Mouse (Mus musculus) neural tube, embryonic 10.5 days (tissue): ENCODE measurements around the gene Atp1a4.
"Not testable (repeated sequence)": the region's sequence is repeated elsewhere in the genome, so short reads cannot be mapped to it uniquely, and the experiment has no call there.

Experiments
- DNase-seq: peaks from one replicate; pipeline ENCODE4 v3.0.0-alpha.2; 2017; ENCODE audit warnings: low spot score; ENCODE audit errors: extremely low spot score

Gene Atp1a4

DNA sequence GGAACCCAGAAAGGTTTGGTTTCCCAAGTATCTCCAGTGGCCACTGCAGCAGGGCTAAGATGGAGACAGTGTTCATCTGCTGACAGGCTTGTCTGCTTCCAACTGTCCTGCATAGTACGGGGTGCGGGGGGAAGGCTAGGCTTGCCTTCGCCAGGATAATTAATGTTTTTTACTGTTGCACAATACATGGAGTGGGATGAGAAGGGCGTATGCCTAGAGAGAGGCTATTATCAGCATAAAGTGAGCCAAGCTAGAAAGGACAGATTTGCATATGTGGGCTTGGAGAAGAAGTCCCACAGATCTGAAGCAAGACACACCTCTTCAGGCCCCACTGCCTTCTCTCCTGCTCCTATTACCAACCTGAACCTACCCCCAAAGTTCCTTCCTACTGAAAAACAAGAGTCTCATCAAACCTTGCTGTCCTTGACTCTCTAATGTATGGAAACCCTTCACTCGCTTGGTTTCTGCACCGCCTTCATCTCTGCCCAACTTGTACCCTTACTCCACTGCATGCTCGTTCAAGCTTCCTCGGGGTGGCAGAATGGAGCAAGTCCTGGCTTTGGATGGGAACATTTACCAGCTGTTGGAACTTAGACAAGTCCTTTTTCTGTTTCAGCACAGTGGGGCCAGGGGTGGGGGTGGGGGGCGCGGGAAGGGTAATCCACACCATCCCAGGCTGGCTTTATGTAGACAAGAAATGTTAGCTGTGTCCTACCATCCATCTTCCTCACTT lies 23.5 kb upstream of the Atp1a4 start:
- DNase-seq: no peak

DNA sequence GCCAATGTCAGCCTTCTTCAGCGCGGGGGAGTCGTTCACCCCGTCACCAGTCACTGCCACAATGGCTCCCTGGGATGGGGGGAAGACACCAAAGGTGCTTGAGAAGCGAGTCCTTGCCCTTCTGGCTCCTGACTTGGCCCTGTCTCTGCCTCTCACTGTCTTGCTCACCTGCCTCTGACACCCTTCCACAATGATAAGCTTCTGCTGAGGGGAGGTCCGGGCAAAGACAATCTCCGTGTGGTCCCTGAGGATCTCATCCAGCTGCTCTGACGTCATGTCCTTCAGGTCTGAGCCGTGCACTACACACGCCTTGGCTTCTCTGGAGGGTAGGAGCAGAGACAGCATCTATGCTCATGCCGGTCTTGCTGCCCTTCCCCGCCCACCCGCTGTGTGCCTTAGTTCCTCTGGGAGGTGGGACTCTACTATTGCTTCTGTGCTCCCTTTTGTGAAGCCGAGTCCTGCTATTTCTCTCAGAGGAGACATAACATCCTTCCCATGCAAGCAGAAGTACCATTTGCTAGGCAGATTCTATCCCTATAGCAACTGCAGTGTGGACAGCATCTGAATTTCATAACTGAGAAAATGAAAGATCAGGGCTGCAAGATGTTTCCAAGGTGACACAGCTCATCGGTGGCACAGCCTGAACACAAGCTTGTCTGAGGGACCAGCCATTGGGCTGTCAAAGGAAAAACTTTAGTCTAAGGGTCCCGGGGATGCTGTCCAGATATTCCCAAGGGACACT lies 21.7 kb upstream of the Atp1a4 start:
- DNase-seq: no peak

DNA sequence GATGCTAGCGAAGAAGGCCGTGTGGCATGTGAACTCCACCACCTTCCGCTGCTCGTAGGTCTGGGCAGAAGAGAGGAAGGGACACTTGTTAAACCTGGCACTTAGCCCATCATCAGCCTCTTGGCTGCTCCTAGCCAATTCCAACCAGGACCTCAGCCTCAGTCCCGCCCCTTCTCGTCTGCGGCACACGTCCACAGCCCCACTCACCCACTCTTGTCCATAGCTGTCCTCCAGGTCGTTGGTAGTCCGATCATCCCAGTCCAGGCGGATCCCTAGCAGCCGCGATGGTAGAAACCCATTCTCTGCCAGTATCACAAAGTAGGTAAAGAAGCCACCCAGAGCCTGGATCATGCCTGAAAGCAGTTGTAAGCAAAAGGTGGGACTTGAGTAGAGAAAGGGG lies 20.1 kb upstream of the Atp1a4 start:
- no peak for DNase-seq

DNA sequence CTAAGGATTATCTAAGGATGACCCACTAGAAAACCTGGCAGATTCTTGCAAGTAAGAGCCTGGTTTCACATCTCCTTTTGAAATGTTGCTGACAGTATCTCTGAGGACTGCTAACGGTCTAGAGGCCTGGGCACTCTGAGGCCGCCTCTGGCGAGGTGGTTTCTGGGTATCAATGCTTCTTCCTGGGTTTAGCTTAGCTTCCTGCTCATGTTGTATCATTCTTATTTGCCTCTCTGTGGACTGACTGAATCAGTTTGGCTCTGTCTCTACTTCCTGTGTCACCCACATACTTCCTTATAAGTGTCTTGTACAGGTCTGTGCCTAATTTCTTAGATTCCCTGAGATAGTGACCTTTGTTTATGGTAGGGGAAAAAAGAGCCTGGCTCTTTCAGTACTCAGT lies 19.0 kb upstream of the Atp1a4 start:
- no peak for DNase-seq

DNA sequence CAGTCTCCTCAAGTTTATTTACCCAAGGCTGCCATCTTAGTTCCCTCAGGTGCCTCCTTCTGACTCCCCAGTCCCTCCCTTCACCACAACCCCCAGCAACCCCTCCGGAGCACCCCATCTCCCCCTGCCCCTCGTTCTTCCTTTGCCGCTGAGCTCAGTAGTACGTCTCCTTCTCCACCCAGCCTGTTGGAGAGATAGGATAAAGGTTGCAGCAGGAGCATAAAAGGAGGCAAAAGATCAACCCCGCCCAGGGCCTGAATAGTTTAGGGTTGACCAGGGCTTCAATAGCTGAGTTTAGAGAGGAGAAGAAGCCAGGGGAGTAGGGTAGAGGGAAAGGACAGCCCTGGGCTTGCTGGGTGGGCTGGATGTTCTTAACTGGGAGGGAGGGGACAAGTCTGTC lies 16.3 kb upstream of the Atp1a4 start:
- DNase-seq: no peak

DNA sequence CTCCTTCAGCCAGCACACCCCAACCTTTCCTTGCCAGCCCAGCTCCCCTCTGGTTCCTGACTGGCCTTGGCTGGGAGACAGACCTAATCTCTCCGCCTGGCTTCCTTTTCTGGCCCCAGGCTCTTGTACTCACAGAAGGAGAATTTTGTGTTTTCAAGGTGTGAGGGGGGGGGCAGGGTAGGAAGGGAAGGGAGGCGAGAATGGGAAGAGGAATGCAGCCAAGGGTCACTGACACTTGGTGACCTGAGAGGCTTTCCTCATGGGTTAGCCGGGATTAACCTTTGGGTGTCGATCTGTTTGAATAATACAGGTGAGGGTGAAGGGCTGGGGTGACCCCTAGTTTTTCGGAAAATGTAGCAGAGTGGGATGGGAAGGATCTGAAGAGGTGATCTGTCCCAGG lies 15.9 kb upstream of the Atp1a4 start:
- no peak for DNase-seq

DNA sequence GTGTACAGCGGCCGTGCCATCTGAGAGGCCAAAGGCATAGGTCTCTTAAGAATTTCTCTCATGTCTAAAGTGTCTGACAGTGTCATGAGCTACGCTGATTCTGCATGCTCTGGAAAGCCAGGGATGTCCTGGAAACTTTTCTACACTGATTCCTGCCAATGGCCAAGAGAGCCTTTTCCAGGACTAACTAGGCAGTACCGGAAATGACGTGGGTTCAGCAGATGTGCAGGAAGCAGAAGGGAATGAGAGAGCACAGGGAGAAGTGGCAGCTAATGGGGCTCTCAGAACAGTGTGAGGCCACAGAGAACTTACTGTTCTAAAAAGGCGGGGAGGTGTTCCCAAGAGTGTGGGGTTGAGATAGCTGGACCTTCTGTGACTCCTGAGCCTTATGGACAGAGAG lies 15.2 kb upstream of the Atp1a4 start:
- no peak for DNase-seq

DNA sequence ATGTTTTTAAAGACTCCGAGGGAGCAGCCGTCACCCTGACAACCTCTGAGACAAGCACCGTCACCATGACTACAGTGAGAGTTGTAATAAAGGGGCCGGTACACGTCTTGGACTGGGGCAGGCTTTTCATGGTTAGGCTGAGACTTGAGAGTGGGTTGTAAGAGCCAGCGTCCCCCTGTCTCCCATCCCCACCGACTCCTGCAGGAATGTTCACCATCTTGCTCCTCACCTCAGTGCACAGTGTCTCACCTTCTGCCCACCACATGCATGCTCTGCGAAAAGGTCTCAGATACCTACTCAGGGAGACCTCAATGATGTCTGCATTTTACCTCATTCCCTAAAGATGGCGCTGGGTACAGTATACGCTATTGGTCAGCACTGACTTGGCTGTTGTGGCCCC lies 13.6 kb upstream of the Atp1a4 start:
- DNase-seq: no peak

DNA sequence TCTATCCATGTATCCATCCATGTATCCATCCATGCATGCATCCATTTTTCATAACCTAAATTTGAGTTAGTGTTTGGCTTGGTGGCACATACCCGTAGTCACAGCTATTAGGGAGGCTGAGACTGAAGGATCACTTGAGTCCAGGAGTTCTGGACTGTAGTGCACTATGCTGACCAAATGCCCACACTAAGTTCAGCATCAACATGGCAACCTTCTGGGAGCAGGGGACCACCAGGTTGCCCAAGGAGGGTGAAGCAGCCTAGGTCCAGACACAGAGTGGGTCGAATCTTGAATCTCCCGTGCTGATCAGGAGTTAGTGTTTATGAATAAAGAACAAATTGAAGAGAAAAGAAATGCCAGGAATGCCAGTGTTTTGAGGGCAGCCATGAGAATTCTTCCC lies 13.0 kb upstream of the Atp1a4 start:
- no peak for DNase-seq

DNA sequence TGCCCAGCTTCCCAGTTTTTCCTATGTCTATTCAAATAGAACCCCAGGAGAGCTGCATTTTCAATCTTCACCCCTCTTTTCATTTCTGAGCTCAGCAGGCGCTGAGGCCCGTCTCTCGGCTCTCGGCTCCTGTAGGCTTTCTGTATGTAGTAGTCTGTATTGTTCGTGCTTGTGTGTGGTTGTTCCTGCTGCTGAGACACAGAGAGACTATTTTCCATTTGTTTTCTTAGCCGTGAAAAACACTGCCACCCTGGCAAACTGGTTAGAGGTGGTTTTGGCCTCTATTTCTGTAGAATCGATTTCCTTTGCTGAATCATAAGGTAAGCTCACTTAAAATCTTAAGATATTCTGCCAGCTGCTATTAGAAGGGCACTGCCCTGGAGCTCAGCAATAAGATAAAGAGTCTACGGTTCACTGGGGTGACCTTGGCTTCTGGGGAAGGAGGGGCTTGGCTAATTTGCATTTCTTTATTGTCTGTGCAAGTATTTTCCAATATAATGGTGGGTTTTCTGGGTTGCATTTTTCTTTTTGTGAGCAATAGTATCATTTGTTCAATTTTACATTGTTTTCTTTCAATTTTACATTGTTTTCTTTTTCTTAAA lies 3.4 kb upstream of the Atp1a4 start, which contains the start of gene Igsf8:
TSS of gene Igsf8 (plus strand) at position 165 of the 602 bp plus-strand sequence.
- DNase-seq: peak; percentile 29

DNA sequence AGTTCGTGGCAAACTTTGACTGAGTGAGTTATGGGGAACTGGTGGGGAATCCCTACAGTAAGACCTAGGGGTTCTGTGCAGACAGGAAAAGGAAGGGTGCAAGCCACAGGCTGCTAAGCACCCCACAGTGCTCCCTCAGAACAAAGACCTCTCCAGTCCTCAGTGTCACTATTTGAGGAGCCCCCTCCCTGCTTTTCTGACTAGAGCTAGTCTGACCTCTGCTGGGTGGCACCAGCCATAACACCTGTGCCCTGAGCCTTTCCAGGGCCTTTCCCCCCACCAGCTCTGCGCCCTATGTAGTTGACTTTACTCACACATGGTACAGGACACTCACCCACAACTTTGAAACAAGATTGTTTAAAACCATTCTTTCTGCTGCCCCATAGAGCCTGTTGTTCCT lies 10.5 kb downstream of the Atp1a4 start:
- peak; percentile 35 for DNase-seq

DNA sequence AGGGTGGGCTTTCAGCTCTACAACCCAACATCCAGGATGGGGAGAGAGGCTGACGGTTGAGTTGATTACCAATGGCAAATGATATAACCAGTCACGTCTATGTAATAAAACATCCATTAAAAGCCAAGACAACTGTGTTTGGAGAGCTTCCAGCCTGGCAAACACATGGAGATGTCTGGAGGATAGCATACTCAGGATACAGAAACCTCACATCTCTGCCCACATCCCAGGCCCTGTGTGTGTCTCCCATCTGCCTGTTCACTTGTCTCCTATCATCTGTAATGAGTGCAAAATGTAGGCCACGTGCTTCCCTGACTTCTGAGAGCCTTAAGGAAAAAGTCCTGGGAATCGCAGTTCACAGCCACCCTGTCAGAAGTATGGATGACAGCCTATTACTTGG lies 11.0 kb downstream of the Atp1a4 start:
- DNase-seq: no peak

DNA sequence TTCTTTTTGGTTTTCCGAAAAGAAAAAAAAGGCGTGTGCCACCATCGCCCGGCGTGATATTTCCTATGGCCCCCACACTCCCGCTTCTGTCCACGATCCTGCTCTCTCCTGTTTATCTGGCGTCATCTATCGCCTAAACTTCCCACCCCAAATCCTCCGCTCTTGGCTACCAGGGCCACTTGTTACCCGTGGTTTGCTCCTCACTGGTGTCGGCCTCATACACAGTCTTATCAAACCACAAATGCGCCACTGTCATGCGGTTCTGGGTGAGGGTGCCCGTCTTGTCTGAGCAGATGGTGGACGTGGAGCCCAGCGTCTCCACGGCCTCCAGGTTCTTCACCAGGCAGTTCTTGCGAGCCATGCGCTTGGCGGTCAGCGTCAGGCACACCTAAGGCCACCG lies 13.6 kb downstream of the Atp1a4 start:
- not testable (repeated sequence) for DNase-seq

DNA sequence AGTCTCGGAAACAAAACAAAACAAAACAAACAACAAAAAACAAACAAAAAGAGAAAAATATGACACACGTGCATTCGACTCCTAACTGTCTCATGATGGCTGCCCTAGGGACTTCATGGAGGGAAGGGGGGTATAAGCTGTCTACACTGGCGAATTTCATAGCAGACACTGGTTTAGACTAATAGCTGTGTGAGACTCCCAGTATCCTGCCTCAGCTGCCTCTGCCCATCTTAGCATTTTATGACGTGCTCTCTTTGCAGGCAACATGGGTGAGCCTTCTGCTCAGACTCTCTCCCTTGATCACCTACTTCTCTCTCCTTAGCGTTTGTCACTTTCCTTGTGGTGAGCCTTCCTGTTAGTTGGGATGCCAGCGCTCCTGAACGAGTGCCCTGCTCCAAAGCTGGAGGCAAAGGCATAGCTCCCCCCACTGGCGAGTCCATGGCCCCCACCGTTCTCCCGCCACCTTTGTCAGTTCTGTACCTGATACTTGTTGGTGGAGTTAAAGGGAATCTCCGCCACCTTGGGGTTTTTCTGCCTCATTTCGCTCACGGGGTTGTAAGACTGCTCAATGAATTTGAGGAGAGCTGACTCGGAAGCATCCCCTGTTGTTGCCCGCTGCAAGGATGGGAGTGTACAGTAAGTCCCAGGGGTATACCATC lies 14.5 kb downstream of the Atp1a4 start:
- no peak for DNase-seq

DNA sequence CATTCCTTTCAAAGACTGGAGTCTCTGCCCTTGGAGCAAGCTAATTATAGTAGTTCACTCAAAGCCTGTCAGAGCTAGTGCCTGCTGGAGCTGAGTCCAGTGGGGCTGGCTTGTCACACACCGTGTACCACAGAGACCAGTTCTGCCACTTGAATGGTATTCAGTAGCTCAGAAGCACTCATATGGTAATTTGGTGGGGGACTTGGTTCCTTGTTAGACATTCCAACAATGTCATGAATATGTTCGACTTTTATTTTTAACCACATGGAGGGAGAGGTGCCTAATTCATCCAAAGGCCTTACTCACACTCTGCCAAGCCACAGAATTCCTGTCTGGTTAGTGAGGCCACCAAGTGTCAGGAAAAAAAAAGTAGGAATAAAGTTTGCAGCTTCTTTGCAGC lies 15.8 kb downstream of the Atp1a4 start:
- DNase-seq: no peak

DNA sequence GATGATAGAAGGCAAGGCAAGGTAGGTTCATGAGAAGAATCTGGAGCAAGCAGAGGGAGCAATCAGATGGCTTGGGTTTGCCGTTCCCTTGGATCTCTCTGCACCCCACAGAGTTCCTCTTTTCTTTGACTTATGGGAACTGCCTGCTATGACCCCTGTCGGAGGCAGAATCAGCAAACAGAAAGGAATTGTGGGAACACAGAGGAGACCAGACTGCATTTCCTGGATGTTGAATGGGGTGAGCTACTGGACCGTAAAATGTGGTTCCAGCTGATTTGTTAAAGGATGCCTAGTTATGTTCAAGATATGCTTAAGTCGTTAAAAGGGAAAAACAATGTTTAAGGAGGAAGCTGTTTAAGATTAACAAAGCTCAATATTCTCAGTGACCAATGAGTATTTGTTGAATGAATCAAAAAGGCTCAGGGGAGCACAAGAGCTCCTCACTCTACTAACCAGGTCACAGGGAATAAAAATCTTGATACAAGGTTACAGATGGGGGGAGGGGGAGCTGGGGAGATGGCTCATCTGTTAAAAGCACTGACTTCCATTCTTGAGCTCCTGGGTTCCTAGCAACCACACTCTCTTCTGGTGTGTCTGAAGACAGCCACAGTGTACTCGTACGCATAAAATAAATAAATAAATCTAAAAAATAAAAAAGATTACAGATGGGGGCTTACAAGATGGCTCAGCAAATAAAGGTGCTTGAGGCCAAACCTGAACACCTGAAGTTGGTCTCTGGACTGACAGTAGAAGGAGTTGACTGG lies 17.1 kb downstream of the Atp1a4 start:
- no peak for DNase-seq

DNA sequence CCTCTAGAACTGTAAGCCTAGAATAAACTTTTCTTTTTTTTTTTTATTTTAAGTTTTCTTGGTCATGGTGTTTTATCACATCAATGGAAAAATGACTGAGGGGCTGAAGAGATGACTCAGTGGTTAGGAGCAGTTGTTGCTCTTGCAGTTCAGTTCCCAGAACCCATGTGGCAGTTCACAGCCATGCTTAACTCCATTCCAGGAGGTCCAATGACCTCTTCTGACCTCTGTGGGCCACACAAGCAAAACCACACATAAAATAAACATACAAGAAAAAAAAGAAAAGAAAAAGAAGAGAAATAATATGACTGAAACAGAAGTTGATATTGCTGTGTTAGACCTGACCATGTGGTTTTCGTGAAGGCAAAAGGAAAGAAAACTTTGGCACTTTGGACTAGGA lies 29.0 kb downstream of the Atp1a4 start:
- DNase-seq: no peak

DNA sequence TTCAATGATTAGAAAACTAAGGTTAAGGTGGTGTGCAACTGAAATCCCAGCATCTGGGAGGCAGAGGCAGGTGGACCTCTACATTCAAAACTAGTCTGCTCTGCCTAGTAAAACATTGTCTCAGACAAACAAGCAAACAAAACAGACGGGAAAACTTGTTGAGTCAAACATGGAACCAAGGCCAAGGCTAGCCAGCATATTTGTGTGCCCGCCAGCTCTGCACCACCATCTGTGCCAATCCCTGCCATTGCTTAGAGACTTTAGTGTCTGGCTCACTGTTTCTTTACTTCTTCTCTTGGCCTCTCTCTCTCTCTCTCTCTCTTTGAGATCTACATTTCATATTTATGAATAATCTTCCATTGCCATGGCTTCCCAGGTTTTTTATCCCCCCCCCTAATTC lies 30.0 kb downstream of the Atp1a4 start:
- no peak for DNase-seq

DNA sequence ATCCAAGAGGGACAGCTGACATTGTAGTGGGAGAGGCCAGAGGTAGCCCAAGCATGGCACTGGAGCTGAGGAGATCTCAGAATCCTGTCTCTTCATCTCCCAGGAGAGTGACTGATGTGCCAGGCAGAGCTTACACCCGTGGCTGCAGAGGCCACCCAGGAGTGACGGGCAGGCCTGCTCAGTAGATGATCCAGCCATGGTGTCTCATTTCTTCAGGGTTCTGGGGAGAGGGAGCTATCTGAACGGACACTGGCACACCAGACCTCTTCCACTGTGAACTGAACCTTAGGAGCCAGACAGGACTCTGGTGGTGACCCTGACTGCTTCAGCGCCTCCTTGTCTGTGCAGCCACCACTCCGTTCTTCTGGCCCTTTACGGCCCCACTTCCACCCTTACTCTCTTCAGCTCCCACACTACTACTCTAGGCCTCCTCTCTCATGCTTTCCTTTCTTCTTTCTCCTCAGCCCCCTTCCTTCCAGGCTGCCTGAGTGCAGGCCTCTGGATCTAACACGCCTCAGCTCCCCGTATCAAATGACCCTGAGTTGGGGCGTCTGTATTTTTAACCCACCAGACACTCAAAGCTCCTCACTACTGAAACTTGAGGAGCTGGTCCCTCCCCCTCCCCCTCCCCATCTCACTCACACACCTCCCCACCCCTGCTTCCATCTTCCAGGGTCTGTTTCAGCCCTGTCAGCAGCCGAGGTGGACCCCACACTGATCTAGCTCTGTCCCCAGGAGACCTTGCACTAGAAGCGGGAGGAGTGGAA lies 36.7 kb downstream of the Atp1a4 start:
- no peak for DNase-seq

DNA sequence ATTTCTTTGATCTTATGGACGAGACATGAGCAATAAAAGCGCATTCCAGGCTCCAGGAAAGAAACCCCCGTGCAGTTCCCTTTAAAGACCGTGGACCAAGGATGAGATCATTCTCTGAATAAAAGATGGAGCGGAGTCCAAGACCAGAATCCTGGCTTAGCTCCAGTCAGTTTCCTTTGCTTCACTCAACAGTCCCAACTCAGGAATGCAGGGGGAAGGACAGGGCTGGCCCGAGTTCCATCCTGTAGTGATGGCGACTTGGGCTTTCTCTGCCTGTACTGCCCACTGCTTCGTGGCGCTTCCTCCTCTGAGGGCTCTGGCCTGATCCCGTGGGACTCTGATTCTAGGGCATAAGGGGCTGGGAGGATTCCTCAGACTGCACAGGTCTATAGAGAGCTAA lies 37.8 kb downstream of the Atp1a4 start:
- no peak for DNase-seq
